Mouse (Mus musculus) hindbrain, embryonic 13.5 days (tissue): ENCODE data around the gene Inpp5b. TPM values are rescaled to one million over a fixed set of nuclear protein-coding genes. Genes with fewer than 3 reads are reported as not detected.

ENCODE experiments used
- ATAC-seq: fragments of 200-750 bp; cut with Nextera tagmentation; 2 replicates; pipeline ENCODE4 v1.8.0; 2017; ENCODE audit warnings: moderate TSS enrichment; ENCODE audit not compliant: low FRiP score
- H3K27ac ChIP-seq: fragments of 300-500 bp; sonication (generic); 2 replicates; pipeline ENCODE4 v1.5.1; 2015; ENCODE audit warnings: inconsistent platforms, mild to moderate bottlenecking, moderate library complexity
- H3K27me3 ChIP-seq: fragments of 300-500 bp; sonication (generic); 2 replicates; pipeline ENCODE4 v1.6.1; 2015; ENCODE audit warnings: mild to moderate bottlenecking, inconsistent platforms
- H3K36me3 ChIP-seq: fragments of 300-500 bp; sonication (generic); 2 replicates; pipeline ENCODE4 v1.6.1; 2015; ENCODE audit warnings: mild to moderate bottlenecking, inconsistent platforms
- H3K4me1 ChIP-seq: fragments of 300-500 bp; sonication (generic); replicated peaks from 2 replicates; pipeline ENCODE4 v1.6.1; 2015; ENCODE audit warnings: inconsistent platforms
- H3K4me2 ChIP-seq: fragments of 300-500 bp; sonication (generic); 2 replicates; pipeline ENCODE4 v1.6.1; 2015; ENCODE audit warnings: inconsistent platforms, mild to moderate bottlenecking, moderate library complexity
- H3K4me3 ChIP-seq: fragments of 300-500 bp; sonication (generic); 2 replicates; pipeline ENCODE4 v1.5.1; 2015; ENCODE audit warnings: mild to moderate bottlenecking, inconsistent platforms
- H3K9ac ChIP-seq: fragments of 300-500 bp; sonication (generic); 2 replicates; pipeline ENCODE4 v1.6.1; 2015; ENCODE audit warnings: mild to moderate bottlenecking, inconsistent platforms
- H3K9me3 ChIP-seq: fragments of 300-500 bp; sonication (generic); 2 replicates; pipeline ENCODE4 v1.6.1; 2016; ENCODE audit warnings: inconsistent platforms
- WGBS: fragments of 180-500 bp; shearing (Covaris S2); methylation state at CpG from one replicate; pipeline ENCODE4 v1.1.7; 2015; 5-methylcytosine and 5-hydroxymethylcytosine counted together
- polyA plus RNA-seq: library from polyadenylated mRNA; unstranded; fragments of >200 nt; fragmentation: Nextera tagmentation; extraction: Ambion mirVana; gene quantifications from 2 replicates; pipeline ENCODE4 v1.2.1, GENCODE M21; 2015

Inpp5b gene
- polyA plus RNA-seq, 1 experiment from 2014 or later, result 24.5 TPM

GRCm38 (mm10) chr4:124752281-124753199 lies 10.9 kb downstream of the Inpp5b start:
- no peak overlapping the region for H3K27ac ChIP-seq
- WGBS, result 22% methylated on average over 15 of the region's 15 CpGs
- no peaks in the 10 kb centered on the region for H3K9me3 ChIP-seq
- 0 out of 2 replicates have a peak, but pooled peaks cover 9% of the 10 kb centered on the region for H3K27me3 ChIP-seq
- peak overlapping the region; percentile 98 for H3K4me2 ChIP-seq
- H3K9ac ChIP-seq, result peak overlapping the region; percentile 82
- no peak for ATAC-seq
- H3K4me1 ChIP-seq, result peaks cover 21% of the 10 kb centered on the region
- H3K36me3 ChIP-seq, result peaks cover 11% of the 10 kb centered on the region; the same call in 1 of the 2 replicates
- H3K4me3 ChIP-seq, result peak overlapping the region; percentile 77

- no peak overlapping the region for H3K27ac ChIP-seq
- no peaks in the 10 kb centered on the region for H3K9me3 ChIP-seq
- H3K36me3 ChIP-seq, result peaks cover 3% of the 10 kb centered on the region
- peaks cover 20% of the 10 kb centered on the region for H3K4me1 ChIP-seq
- no peaks in the 10 kb centered on the region for H3K27me3 ChIP-seq
- no peak overlapping the region for H3K4me3 ChIP-seq
- H3K9ac ChIP-seq, result peak overlapping the region; percentile 20; the same call in 1 of the 2 replicates
- no peak for ATAC-seq
- 79% methylated on average over 7 of the region's 7 CpGs for whole genome bisulfite sequencing
- no peak overlapping the region for H3K4me2 ChIP-seq
These were observed 13.9 kb downstream of the Inpp5b start for GRCm38 (mm10) chr4:124755526-124755925.

GRCm38 (mm10) chr4:124759305-124759811 lies 17.7 kb downstream of the Inpp5b start:
- no peak overlapping the region for H3K27ac ChIP-seq
- no peak overlapping the region for H3K4me2 ChIP-seq
- H3K9ac ChIP-seq, result no peak overlapping the region
- ATAC-seq, result no peak
- H3K4me3 ChIP-seq, result no peak overlapping the region
- WGBS, result 96% methylated on average over 7 of the region's 7 CpGs
- H3K9me3 ChIP-seq, result no peaks in the 10 kb centered on the region
- H3K27me3 ChIP-seq, result no peaks in the 10 kb centered on the region
- peaks cover 3% of the 10 kb centered on the region for H3K36me3 ChIP-seq
- H3K4me1 ChIP-seq, result no peaks in the 10 kb centered on the region

GRCm38 (mm10) chr4:124761201-124761600 lies 19.6 kb downstream of the Inpp5b start:
- Histone ChIP-seq H3K4me3 (no peak overlapping the region), H3K9ac (no peak overlapping the region), H3K4me2 (no peak overlapping the region), H3K36me3 (peaks cover 3% of the 10 kb centered on the region), H3K27ac (no peak overlapping the region), H3K27me3 (no peaks in the 10 kb centered on the region), H3K9me3 (no peaks in the 10 kb centered on the region), H3K4me1 (no peaks in the 10 kb centered on the region)
- 59% methylated on average over 1 of the region's 1 CpGs for WGBS
- no peak for ATAC-seq

DNA sequence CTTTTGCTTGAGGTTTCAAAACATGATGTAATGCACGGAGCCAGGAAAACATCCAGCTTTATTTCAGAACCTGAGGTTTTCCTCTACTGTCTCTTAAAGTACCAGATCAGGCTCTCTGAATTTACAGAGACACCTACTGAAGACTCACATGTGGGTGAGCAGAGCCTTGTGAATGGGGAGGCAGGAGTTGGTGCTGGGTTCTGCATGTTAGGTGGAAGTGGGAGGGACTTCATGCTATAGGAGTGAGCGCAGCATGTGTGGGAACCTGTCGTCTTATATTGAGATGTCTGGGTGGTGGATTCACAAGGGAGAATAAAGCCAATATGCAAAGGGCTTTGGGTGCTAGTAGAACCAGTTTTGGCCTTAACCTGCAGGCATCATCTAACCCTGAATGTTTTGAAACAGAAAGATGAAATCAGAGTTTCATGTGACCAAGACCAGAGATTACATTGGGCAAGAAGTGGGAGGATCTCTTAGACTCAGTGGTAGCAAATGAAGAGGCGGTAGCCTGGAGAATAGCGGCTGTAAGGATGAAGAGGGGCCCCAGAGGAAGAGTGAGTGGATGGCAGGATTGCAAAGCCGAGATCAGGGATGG lies 21.3 kb downstream of the Inpp5b start:
- no peak for ATAC-seq
- no peak overlapping the region for H3K4me2 ChIP-seq
- H3K4me3 ChIP-seq, result no peak overlapping the region
- peaks cover 3% of the 10 kb centered on the region for H3K36me3 ChIP-seq
- H3K27me3 ChIP-seq, result no peaks in the 10 kb centered on the region
- H3K4me1 ChIP-seq, result no peaks in the 10 kb centered on the region
- no peaks in the 10 kb centered on the region for H3K9me3 ChIP-seq
- WGBS, result 91% methylated on average over 6 of the region's 6 CpGs
- H3K27ac ChIP-seq, result no peak overlapping the region
- no peak overlapping the region for H3K9ac ChIP-seq

GRCm38 (mm10) chr4:124765802-124766565 lies 24.3 kb downstream of the Inpp5b start:
- WGBS, result 90% methylated on average over 23 of the region's 23 CpGs
- no peak for ATAC-seq
- Histone ChIP-seq H3K9me3 (no peaks in the 10 kb centered on the region), H3K4me1 (no peaks in the 10 kb centered on the region), H3K27ac (no peak overlapping the region), H3K36me3 (no peaks in the 10 kb centered on the region; the same call in 1 of the 2 replicates), H3K4me3 (no peak overlapping the region), H3K27me3 (no peaks in the 10 kb centered on the region), H3K4me2 (no peak overlapping the region), H3K9ac (no peak overlapping the region)

- no peak overlapping the region for H3K27ac ChIP-seq
- H3K9me3 ChIP-seq, result no peaks in the 10 kb centered on the region
- H3K4me3 ChIP-seq, result no peak overlapping the region
- no peaks in the 10 kb centered on the region; the same call in 1 of the 2 replicates for H3K36me3 ChIP-seq
- 91% methylated on average over 2 of the region's 2 CpGs for WGBS
- H3K4me1 ChIP-seq, result no peaks in the 10 kb centered on the region
- H3K27me3 ChIP-seq, result no peaks in the 10 kb centered on the region
- no peak for ATAC-seq
- no peak overlapping the region for H3K4me2 ChIP-seq
- no peak overlapping the region for H3K9ac ChIP-seq
These were observed 24.9 kb downstream of the Inpp5b start for GRCm38 (mm10) chr4:124766566-124766940.

DNA sequence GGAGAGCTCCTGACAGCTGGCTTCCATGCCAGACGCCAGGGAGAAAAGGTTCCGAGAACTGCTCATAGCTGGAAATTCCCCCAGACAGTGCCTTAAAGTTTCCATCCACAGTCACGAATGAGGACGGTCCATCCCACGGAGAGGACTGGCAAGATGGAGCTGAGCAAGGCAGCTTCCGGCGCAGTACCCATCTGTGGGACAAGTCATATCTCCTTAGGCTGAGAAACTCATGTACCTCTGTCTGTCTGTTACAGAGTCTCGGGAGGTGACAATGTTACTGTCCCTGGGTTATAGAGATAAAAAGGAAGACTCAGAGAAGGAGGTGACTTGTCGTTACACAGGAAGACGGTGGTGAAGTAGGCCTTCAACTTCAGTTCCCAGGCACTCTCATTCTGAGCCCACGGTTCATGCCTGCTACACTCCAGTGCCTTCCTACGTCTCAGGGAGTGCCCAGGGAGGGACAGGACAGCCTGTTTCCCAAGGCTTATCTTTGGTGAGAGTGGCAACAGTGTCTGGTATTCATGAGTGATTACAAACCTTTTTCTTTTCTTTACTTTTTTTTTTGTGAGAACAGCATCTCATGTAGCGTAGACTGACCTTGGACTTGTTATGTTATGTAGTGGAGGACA lies 27.4 kb downstream of the Inpp5b start:
- WGBS, result 91% methylated on average over 13 of the region's 13 CpGs
- H3K4me2 ChIP-seq, result no peak overlapping the region
- no peaks in the 10 kb centered on the region; the same call in 1 of the 2 replicates for H3K36me3 ChIP-seq
- no peaks in the 10 kb centered on the region for H3K9me3 ChIP-seq
- no peak overlapping the region for H3K27ac ChIP-seq
- no peak for ATAC-seq
- H3K4me1 ChIP-seq, result no peaks in the 10 kb centered on the region
- no peak overlapping the region for H3K4me3 ChIP-seq
- no peak overlapping the region for H3K9ac ChIP-seq
- no peaks in the 10 kb centered on the region for H3K27me3 ChIP-seq

DNA sequence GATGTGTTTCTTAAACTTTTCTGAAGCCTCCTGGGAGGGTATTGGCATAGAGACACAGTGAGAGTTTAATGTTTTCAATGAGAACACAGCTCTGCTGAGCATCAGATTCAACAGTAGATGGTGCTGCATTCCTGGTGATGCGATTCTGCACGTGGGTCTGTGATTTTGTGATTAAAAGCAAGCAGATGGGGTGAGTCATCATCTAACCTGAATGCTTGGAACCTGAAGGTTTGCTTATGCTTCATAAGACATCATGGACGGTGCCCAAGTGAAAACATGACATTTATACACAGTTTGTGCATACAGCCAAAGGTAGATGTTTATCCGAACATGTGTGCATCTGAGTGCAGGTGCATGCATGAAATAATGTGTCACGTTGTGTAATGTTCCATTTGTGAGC lies 29.0 kb downstream of the Inpp5b start:
- 83% methylated on average over 5 of the region's 5 CpGs for WGBS

DNA sequence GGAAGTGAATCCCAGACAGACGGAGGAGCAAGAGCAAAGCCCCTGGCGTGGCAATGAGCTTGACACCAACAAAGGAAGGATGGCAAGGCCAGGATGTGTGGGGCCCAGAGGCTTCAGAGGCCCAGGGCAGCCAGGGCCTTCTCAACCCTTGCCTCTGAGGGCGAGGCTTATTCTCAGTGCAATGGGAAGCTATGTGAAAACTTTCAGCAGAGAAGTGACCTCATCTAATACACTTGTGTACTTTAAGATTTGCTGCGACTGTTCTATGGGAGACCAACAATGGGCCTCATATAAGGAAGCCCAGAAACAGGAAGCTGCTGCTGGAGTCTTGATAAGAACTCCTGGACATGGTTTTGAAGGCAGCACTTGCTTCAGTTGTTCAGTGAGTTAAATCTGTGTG lies 30.5 kb downstream of the Inpp5b start:
- H3K9me3 ChIP-seq, result no peaks in the 10 kb centered on the region
- WGBS, result 74% methylated on average over 4 of the region's 4 CpGs
- no peaks in the 10 kb centered on the region for H3K27me3 ChIP-seq
- no peak overlapping the region for H3K9ac ChIP-seq
- H3K4me1 ChIP-seq, result no peaks in the 10 kb centered on the region
- H3K36me3 ChIP-seq, result no peaks in the 10 kb centered on the region; the same call in 1 of the 2 replicates
- H3K27ac ChIP-seq, result no peak overlapping the region
- H3K4me2 ChIP-seq, result no peak overlapping the region
- no peak for ATAC-seq
- H3K4me3 ChIP-seq, result no peak overlapping the region

More for the DNA sequence above, 29.0 kb downstream of the Inpp5b start:
- no peaks in the 10 kb centered on the region for H3K4me1 ChIP-seq
- H3K9ac ChIP-seq, result no peak overlapping the region
- H3K36me3 ChIP-seq, result no peaks in the 10 kb centered on the region; the same call in 1 of the 2 replicates
- H3K27ac ChIP-seq, result no peak overlapping the region
- H3K4me2 ChIP-seq, result no peak overlapping the region
- H3K9me3 ChIP-seq, result no peaks in the 10 kb centered on the region
- H3K4me3 ChIP-seq, result no peak overlapping the region
- ATAC-seq, result no peak
- H3K27me3 ChIP-seq, result no peaks in the 10 kb centered on the region

GRCm38 (mm10) chr4:124773449-124773848 lies 31.8 kb downstream of the Inpp5b start:
- 88% methylated on average over 2 of the region's 2 CpGs for WGBS
- H3K4me3 ChIP-seq, result no peak overlapping the region
- no peak overlapping the region for H3K27ac ChIP-seq
- H3K36me3 ChIP-seq, result peaks cover 5% of the 10 kb centered on the region
- no peaks in the 10 kb centered on the region for H3K4me1 ChIP-seq
- ATAC-seq, result no peak
- no peak overlapping the region for H3K9ac ChIP-seq
- no peaks in the 10 kb centered on the region for H3K27me3 ChIP-seq
- H3K9me3 ChIP-seq, result no peaks in the 10 kb centered on the region
- no peak overlapping the region for H3K4me2 ChIP-seq
